Mouse (Mus musculus): ENCODE measurements at regions not wholly inside any gene's neighbourhood (a gene's known extent, or its start where the extent isn't known, plus 50 kb on each side); places are given as distances from the start of the nearest gene placed in this dataset.
"Not testable (repeated sequence)": the region's sequence is repeated elsewhere in the genome, so short reads cannot be mapped to it uniquely, and the experiment has no call there.

- DNase-seq (ENCODE audit: low spot score): no peak
Measured at GRCm38 (mm10) chr3:18743474-18743873, 795.3 kb downstream of the Cypt12 start.

- DNase-seq (ENCODE audit: low spot score): no peak
Measured at GRCm38 (mm10) chr3:18744216-18744615, 796.0 kb downstream of the Cypt12 start.

- DNase-seq (ENCODE audit: low spot score): no peak
Measured at GRCm38 (mm10) chr3:18746206-18746605, 798.0 kb downstream of the Cypt12 start.

GRCm38 (mm10) chr3:18746898-18747297, 798.7 kb downstream of the Cypt12 start:
- no peak for DNase-seq (ENCODE audit: low spot score)

GRCm38 (mm10) chr3:18751660-18752259, 803.5 kb downstream of the Cypt12 start:
- DNase-seq (ENCODE audit: low spot score): no peak

GRCm38 (mm10) chr3:18764301-18765078, 816.3 kb downstream of the Cypt12 start:
- DNase-seq (ENCODE audit: low spot score): no peak

GRCm38 (mm10) chr3:18778481-18778880, 830.3 kb downstream of the Cypt12 start:
- DNase-seq (ENCODE audit: low spot score): no peak

- DNase-seq (ENCODE audit: low spot score): no peak
Measured at GRCm38 (mm10) chr3:18787531-18788176, 839.4 kb downstream of the Cypt12 start.

- no peak for DNase-seq (ENCODE audit: low spot score)
Measured at GRCm38 (mm10) chr3:18802794-18803193, 825.7 kb downstream of the 1700064H15Rik start.

GRCm38 (mm10) chr3:18828788-18829320, 799.6 kb downstream of the 1700064H15Rik start:
- DNase-seq (ENCODE audit: low spot score): not testable (repeated sequence)

- no peak for DNase-seq (ENCODE audit: low spot score)
Measured at GRCm38 (mm10) chr3:18868117-18868739, 760.2 kb downstream of the 1700064H15Rik start.

GRCm38 (mm10) chr3:18868758-18869157, 759.7 kb downstream of the 1700064H15Rik start:
- DNase-seq (ENCODE audit: low spot score): no peak

- no peak for DNase-seq (ENCODE audit: low spot score)
Measured at GRCm38 (mm10) chr3:18877060-18877459, 751.4 kb downstream of the 1700064H15Rik start.

- DNase-seq (ENCODE audit: low spot score): no peak
Measured at GRCm38 (mm10) chr3:18877572-18877971, 750.9 kb downstream of the 1700064H15Rik start.

- no peak for DNase-seq (ENCODE audit: low spot score)
Measured at GRCm38 (mm10) chr3:18881186-18881585, 747.3 kb downstream of the 1700064H15Rik start.

- DNase-seq (ENCODE audit: low spot score): no peak
Measured at GRCm38 (mm10) chr3:18892813-18893212, 735.7 kb downstream of the 1700064H15Rik start.

GRCm38 (mm10) chr3:18905769-18906168, 722.7 kb downstream of the 1700064H15Rik start:
- DNase-seq (ENCODE audit: low spot score): no peak

GRCm38 (mm10) chr3:18906210-18906609, 722.3 kb downstream of the 1700064H15Rik start:
- no peak for DNase-seq (ENCODE audit: low spot score)

- no peak for DNase-seq (ENCODE audit: low spot score)
Measured at GRCm38 (mm10) chr3:18908737-18909136, 719.7 kb downstream of the 1700064H15Rik start.

GRCm38 (mm10) chr3:18928401-18929104, 699.9 kb downstream of the 1700064H15Rik start:
- DNase-seq (ENCODE audit: low spot score): no peak

GRCm38 (mm10) chr3:18929105-18929492, 699.4 kb downstream of the 1700064H15Rik start:
- no peak for DNase-seq (ENCODE audit: low spot score)

Data from ovary, adult 18-20 months (tissue).